Mouse (Mus musculus) kidney, embryonic 14.5 days (tissue): ENCODE results near the gene Trim54. TPM values are rescaled to one million over a fixed set of nuclear protein-coding genes. Genes with fewer than 3 reads are reported as not detected.

Source experiments
- ATAC-seq: fragments of 200-750 bp; cut with Nextera tagmentation; 2 replicates; pipeline ENCODE4 v1.8.0; 2017; ENCODE audit warnings: moderate number of reproducible peaks, mild to moderate bottlenecking, moderate TSS enrichment, moderate library complexity; ENCODE audit not compliant: low FRiP score, low TSS enrichment
- H3K27ac ChIP-seq: fragments of 300-500 bp; sonication (generic); 2 replicates; pipeline ENCODE4 v1.5.1; 2014; ENCODE audit warnings: low read depth, mild to moderate bottlenecking, low read length, moderate library complexity, mixed read lengths
- H3K27me3 ChIP-seq: fragments of 300-500 bp; sonication (generic); 2 replicates; pipeline ENCODE4 v1.6.1; 2014; ENCODE audit warnings: mild to moderate bottlenecking, low read length; ENCODE audit not compliant: control insufficient read depth, insufficient read depth
- H3K36me3 ChIP-seq: fragments of 300-500 bp; sonication (generic); 2 replicates; pipeline ENCODE4 v1.6.1; 2014; ENCODE audit warnings: low read length, mixed read lengths; ENCODE audit not compliant: control insufficient read depth, insufficient read depth
- H3K4me1 ChIP-seq: fragments of 300-500 bp; sonication (generic); 2 replicates; pipeline ENCODE4 v1.6.1; 2014; ENCODE audit warnings: low read length, mixed read lengths; ENCODE audit not compliant: control insufficient read depth, insufficient read depth
- H3K4me2 ChIP-seq: fragments of 300-500 bp; sonication (generic); replicated peaks from 2 replicates; pipeline ENCODE4 v1.6.1; 2014; ENCODE audit warnings: low read depth, mild to moderate bottlenecking, low read length
- H3K4me3 ChIP-seq: fragments of 300-500 bp; sonication (generic); 2 replicates; pipeline ENCODE4 v1.5.1; 2014; ENCODE audit warnings: mild to moderate bottlenecking, low read length
- H3K9ac ChIP-seq: fragments of 300-500 bp; sonication (generic); 2 replicates; pipeline ENCODE4 v1.6.1; 2014; ENCODE audit warnings: low read depth, mild to moderate bottlenecking, low read length, moderate library complexity
- H3K9me3 ChIP-seq: fragments of 300-500 bp; sonication (generic); 2 replicates; pipeline ENCODE4 v1.6.1; 2016; ENCODE audit warnings: low read length; ENCODE audit not compliant: control insufficient read depth
- WGBS: fragments of 180-500 bp; shearing (Covaris S2); extraction: QIAGEN DNeasy Blood & Tissue Kit; methylation state at CpG from one replicate; pipeline ENCODE4 v1.1.7; 2014; 5-methylcytosine and 5-hydroxymethylcytosine counted together
- polyA plus RNA-seq: library from polyadenylated mRNA; unstranded; fragments of >200 nt; fragmentation: Nextera tagmentation; extraction: Ambion mirVana; gene quantifications from 2 replicates; pipeline ENCODE4 v1.2.1, GENCODE M21; 2014

Trim54 gene
- polyA plus RNA-seq, 1 experiment from 2014 or later: not detected

- Histone ChIP-seq H3K4me1 (no peaks in the 10 kb centered on the region), H3K27ac (no peak overlapping the region), H3K36me3 (no peaks in the 10 kb centered on the region), H3K9ac (no peak overlapping the region), H3K4me2 (no peak overlapping the region), H3K27me3 (no peaks in the 10 kb centered on the region), H3K4me3 (no peak overlapping the region), H3K9me3 (no peaks in the 10 kb centered on the region)
- ATAC-seq: no peak
- 38% methylated on average over 5 of the region's 5 CpGs for WGBS
Measured at GRCm38 (mm10) chr5:31126050-31126449, 9.5 kb downstream of the Trim54 start.

GRCm38 (mm10) chr5:31136730-31137424 is 20.4 kb downstream of the Trim54 start:
- no peak overlapping the region for H3K4me2 ChIP-seq
- peak overlapping the region; percentile 18 for H3K4me3 ChIP-seq
- H3K9ac ChIP-seq: no peak overlapping the region
- peaks cover 67% of the 10 kb centered on the region for H3K27me3 ChIP-seq
- 2% methylated on average over 33 of the region's 33 CpGs for WGBS
- no peak overlapping the region for H3K27ac ChIP-seq
- H3K36me3 ChIP-seq: peaks cover 8% of the 10 kb centered on the region; the same call in 1 of the 2 replicates
- no peak for ATAC-seq
- H3K4me1 ChIP-seq: no peaks in the 10 kb centered on the region
- H3K9me3 ChIP-seq: no peaks in the 10 kb centered on the region

- Histone ChIP-seq H3K36me3 (peaks cover 8% of the 10 kb centered on the region; the same call in 1 of the 2 replicates), H3K4me2 (peak overlapping the region; percentile 38), H3K27ac (no peak overlapping the region), H3K27me3 (peaks cover 67% of the 10 kb centered on the region), H3K4me1 (no peaks in the 10 kb centered on the region), H3K9me3 (no peaks in the 10 kb centered on the region), H3K4me3 (peak overlapping the region; percentile 18; the same call in 1 of the 2 replicates), H3K9ac (no peak overlapping the region)
- WGBS: 1% methylated on average over 13 of the region's 13 CpGs
- no peak for ATAC-seq
Measured at GRCm38 (mm10) chr5:31137658-31138057, 21.1 kb downstream of the Trim54 start.

- no peak within 1 kb of the TSS for H3K27ac ChIP-seq
- peaks cover 10% of the 10 kb centered on the region for H3K36me3 ChIP-seq
- WGBS: 1% methylated on average over 51 of the region's 52 CpGs
- H3K9me3 ChIP-seq: no peaks in the 10 kb centered on the region
- H3K4me1 ChIP-seq: no peaks in the 10 kb centered on the region
- H3K9ac ChIP-seq: no peak within 1 kb of the TSS
- peak within 1 kb of the TSS; percentile 18 for H3K4me3 ChIP-seq
- H3K27me3 ChIP-seq: peaks cover 65% of the 10 kb centered on the region
- peak within 1 kb of the TSS; percentile 38 for H3K4me2 ChIP-seq
- ATAC-seq: peak; percentile 61
Measured at GRCm38 (mm10) chr5:31138241-31138967, 21.9 kb downstream of the Trim54 start, which contains the start of gene Ucn. Ucn (minus strand) TSS chr5:31138829.

- 0 out of 2 replicates have a peak, but pooled peaks have one; percentile 3 for ATAC-seq
- H3K36me3 ChIP-seq: peaks cover 12% of the 10 kb centered on the region
- no peak overlapping the region for H3K27ac ChIP-seq
- WGBS: 14% methylated on average over 9 of the region's 9 CpGs
- peaks cover 62% of the 10 kb centered on the region for H3K27me3 ChIP-seq
- no peaks in the 10 kb centered on the region for H3K9me3 ChIP-seq
- no peaks in the 10 kb centered on the region for H3K4me1 ChIP-seq
- peak overlapping the region; percentile 18; the same call in 1 of the 2 replicates for H3K4me3 ChIP-seq
- H3K4me2 ChIP-seq: no peak overlapping the region
- H3K9ac ChIP-seq: no peak overlapping the region
Measured at GRCm38 (mm10) chr5:31138968-31139425, 22.5 kb downstream of the Trim54 start.

GRCm38 (mm10) chr5:31149781-31150180 is 33.3 kb downstream of the Trim54 start:
- H3K4me1 ChIP-seq: peaks cover 5% of the 10 kb centered on the region
- no peak overlapping the region for H3K4me3 ChIP-seq
- no peak overlapping the region for H3K27ac ChIP-seq
- H3K4me2 ChIP-seq: no peak overlapping the region
- no peak overlapping the region for H3K9ac ChIP-seq
- no peaks in the 10 kb centered on the region for H3K27me3 ChIP-seq
- peaks cover 6% of the 10 kb centered on the region for H3K36me3 ChIP-seq
- WGBS: 95% methylated on average over 4 of the region's 4 CpGs
- no peaks in the 10 kb centered on the region for H3K9me3 ChIP-seq
- ATAC-seq: no peak

GRCm38 (mm10) chr5:31151746-31152145 is 35.2 kb downstream of the Trim54 start:
- no peak for ATAC-seq
- Histone ChIP-seq H3K27ac (no peak overlapping the region), H3K9me3 (no peaks in the 10 kb centered on the region), H3K9ac (no peak overlapping the region), H3K4me1 (peaks cover 5% of the 10 kb centered on the region), H3K27me3 (no peaks in the 10 kb centered on the region), H3K36me3 (peaks cover 10% of the 10 kb centered on the region; the same call in 1 of the 2 replicates), H3K4me3 (no peak overlapping the region), H3K4me2 (no peak overlapping the region)
- WGBS: 89% methylated on average over 3 of the region's 3 CpGs

- peaks cover 5% of the 10 kb centered on the region for H3K4me1 ChIP-seq
- H3K36me3 ChIP-seq: peaks cover 29% of the 10 kb centered on the region
- peak overlapping the region; percentile 80 for H3K4me2 ChIP-seq
- H3K9me3 ChIP-seq: no peaks in the 10 kb centered on the region
- H3K4me3 ChIP-seq: peak overlapping the region; percentile 58
- 34% methylated on average over 6 of the region's 6 CpGs for WGBS
- peak overlapping the region; percentile 65 for H3K9ac ChIP-seq
- H3K27ac ChIP-seq: no peak overlapping the region
- peak; percentile 30; the same call in 1 of the 2 replicates for ATAC-seq
- no peaks in the 10 kb centered on the region for H3K27me3 ChIP-seq
Measured at GRCm38 (mm10) chr5:31153516-31154151, 37.1 kb downstream of the Trim54 start.
